Mouse (Mus musculus): Measurements from ENCODE around the gene Emc9.
A peak's percentile ranks its signal among the peaks of the same experiment; 100 is the strongest.

Gene Emc9

GRCm38 (mm10) chr14:55590748-55591330 lies 5.7 kb upstream of the Emc9 start, which contains the start of gene Psme2:
TSS of gene Psme2 (minus strand) at chr14:55591113.
- peak; percentile 97 for DNase-seq (ENCODE audit: low read depth, low spot score)

- no peak for DNase-seq (ENCODE audit: low read depth, low spot score)
Measured at GRCm38 (mm10) chr14:55589771-55590448, 4.8 kb upstream of the Emc9 start.

GRCm38 (mm10) chr14:55589271-55589670 lies 4.2 kb upstream of the Emc9 start:
- DNase-seq (ENCODE audit: low read depth, low spot score): no peak

GRCm38 (mm10) chr14:55586149-55586548 lies 1.0 kb upstream of the Emc9 start:
- DNase-seq (ENCODE audit: low read depth, low spot score): no peak

GRCm38 (mm10) chr14:55585566-55585960 lies 461 bp upstream of the Emc9 start:
- no peak for DNase-seq (ENCODE audit: low read depth, low spot score)

- DNase-seq (ENCODE audit: low read depth, low spot score): no peak
Measured at GRCm38 (mm10) chr14:55584303-55584701, 800 bp downstream of the Emc9 start.

- DNase-seq (ENCODE audit: low read depth, low spot score): peak; percentile 47
Measured at GRCm38 (mm10) chr14:55581981-55582681, 3.0 kb downstream of the Emc9 start.

- no peak for DNase-seq (ENCODE audit: low read depth, low spot score)
Measured at GRCm38 (mm10) chr14:55580731-55581130, 4.4 kb downstream of the Emc9 start.

- DNase-seq (ENCODE audit: low read depth, low spot score): peak; percentile 42
Measured at GRCm38 (mm10) chr14:55579511-55580496, 5.3 kb downstream of the Emc9 start.

- DNase-seq (ENCODE audit: low read depth, low spot score): no peak
Measured at GRCm38 (mm10) chr14:55578668-55579269, 6.3 kb downstream of the Emc9 start.

GRCm38 (mm10) chr14:55577871-55578667 lies 7.0 kb downstream of the Emc9 start, which contains the start of gene Psme1:
TSS of gene Psme1 (plus strand) at chr14:55578123.
- DNase-seq (ENCODE audit: low read depth, low spot score): peak; percentile 70

GRCm38 (mm10) chr14:55576376-55576775 lies 8.7 kb downstream of the Emc9 start:
- no peak for DNase-seq (ENCODE audit: low read depth, low spot score)

GRCm38 (mm10) chr14:55575711-55576110 lies 9.4 kb downstream of the Emc9 start:
- no peak for DNase-seq (ENCODE audit: low read depth, low spot score)

- DNase-seq (ENCODE audit: low read depth, low spot score): no peak
Measured at GRCm38 (mm10) chr14:55575302-55575701, 9.8 kb downstream of the Emc9 start, which contains the start of gene Fitm1. TSS of gene Fitm1 (plus strand) at chr14:55575617.

GRCm38 (mm10) chr14:55571760-55572159 lies 13.3 kb downstream of the Emc9 start:
- DNase-seq (ENCODE audit: low read depth, low spot score): no peak

GRCm38 (mm10) chr14:55570588-55570987 lies 14.5 kb downstream of the Emc9 start:
- no peak for DNase-seq (ENCODE audit: low read depth, low spot score)

- no peak for DNase-seq (ENCODE audit: low read depth, low spot score)
Measured at GRCm38 (mm10) chr14:55567496-55567895, 17.6 kb downstream of the Emc9 start.

GRCm38 (mm10) chr14:55565748-55566147 lies 19.4 kb downstream of the Emc9 start:
- no peak for DNase-seq (ENCODE audit: low read depth, low spot score)

- no peak for DNase-seq (ENCODE audit: low read depth, low spot score)
Measured at GRCm38 (mm10) chr14:55563249-55563648, 21.9 kb downstream of the Emc9 start.

GRCm38 (mm10) chr14:55561860-55562259 lies 23.2 kb downstream of the Emc9 start:
- no peak for DNase-seq (ENCODE audit: low read depth, low spot score)

Data from ES-CJ7 (cell line).